Mouse (Mus musculus): ENCODE measurements around the gene Ep300. TPM values are rescaled to one million over a fixed set of nuclear protein-coding genes. Genes with fewer than 3 reads are reported as not detected.
"Not testable (repeated sequence)": the region's sequence is repeated elsewhere in the genome, so short reads cannot be mapped to it uniquely, and the experiment has no call there.

The Ep300 gene
- polyA plus RNA-seq, 1 experiment from 2014 or later = 9.9 TPM

GRCm38 (mm10) chr15:81586466-81586865 lies 1.3 kb downstream of the Ep300 start:
- peak overlapping the region; percentile 62 for H3K4me2 ChIP-seq (ENCODE audit: low read depth, low read length)
- peak overlapping the region; percentile 99 for H3K9ac ChIP-seq (ENCODE audit: low read depth, low read length)
- WGBS = under 1% methylated on average over 28 of the region's 28 CpGs
- H3K36me3 ChIP-seq (ENCODE audit: control insufficient read depth, insufficient read depth, low read length) = no peaks in the 10 kb centered on the region
- H3K4me3 ChIP-seq (ENCODE audit: low read length) = peak overlapping the region; percentile 79
- no peaks in the 10 kb centered on the region for H3K27me3 ChIP-seq (replicated peaks; ENCODE audit: control insufficient read depth, insufficient read depth, low read length)
- H3K4me1 ChIP-seq (ENCODE audit: control insufficient read depth, insufficient read depth, low read length) = peaks cover 6% of the 10 kb centered on the region; the same call in 1 of the 2 replicates
- ATAC-seq = no peak
- H3K9me3 ChIP-seq (ENCODE audit: control insufficient read depth, low read length) = no peaks in the 10 kb centered on the region
- peak overlapping the region; percentile 100 for H3K27ac ChIP-seq (ENCODE audit: low read length)

- H3K27ac ChIP-seq (ENCODE audit: low read length) = no peak overlapping the region
- peaks cover 6% of the 10 kb centered on the region; the same call in 1 of the 2 replicates for H3K4me1 ChIP-seq (ENCODE audit: control insufficient read depth, insufficient read depth, low read length)
- no peaks in the 10 kb centered on the region for H3K36me3 ChIP-seq (ENCODE audit: control insufficient read depth, insufficient read depth, low read length)
- peak overlapping the region; percentile 99 for H3K9ac ChIP-seq (ENCODE audit: low read depth, low read length)
- no peaks in the 10 kb centered on the region for H3K9me3 ChIP-seq (ENCODE audit: control insufficient read depth, low read length)
- ATAC-seq = no peak
- 44% methylated on average over 2 of the region's 2 CpGs for WGBS
- no peaks in the 10 kb centered on the region for H3K27me3 ChIP-seq (replicated peaks; ENCODE audit: control insufficient read depth, insufficient read depth, low read length)
- peak overlapping the region; percentile 79 for H3K4me3 ChIP-seq (ENCODE audit: low read length)
- peak overlapping the region; percentile 62 for H3K4me2 ChIP-seq (ENCODE audit: low read depth, low read length)
Observed at GRCm38 (mm10) chr15:81587686-81588085, 2.5 kb downstream of the Ep300 start.

GRCm38 (mm10) chr15:81594146-81594696 lies 9.1 kb downstream of the Ep300 start:
- ATAC-seq = no peak
- Histone ChIP-seq H3K4me2 (ENCODE audit: low read depth, low read length) (no peak overlapping the region), H3K27ac (ENCODE audit: low read length) (no peak overlapping the region), H3K9ac (ENCODE audit: low read depth, low read length) (no peak overlapping the region), H3K9me3 (ENCODE audit: control insufficient read depth, low read length) (no peaks in the 10 kb centered on the region), H3K36me3 (ENCODE audit: control insufficient read depth, insufficient read depth, low read length) (no peaks in the 10 kb centered on the region), H3K4me1 (ENCODE audit: control insufficient read depth, insufficient read depth, low read length) (0 out of 2 replicates have a peak, but pooled peaks cover 3% of the 10 kb centered on the region), H3K27me3 (replicated peaks; ENCODE audit: control insufficient read depth, insufficient read depth, low read length) (no peaks in the 10 kb centered on the region), H3K4me3 (ENCODE audit: low read length) (no peak overlapping the region)
- 90% methylated on average over 3 of the region's 3 CpGs for WGBS

- not testable (repeated sequence) for H3K9me3 ChIP-seq (ENCODE audit: control insufficient read depth, low read length); ATAC-seq; H3K4me3 ChIP-seq (ENCODE audit: low read length); H3K4me2 ChIP-seq (ENCODE audit: low read depth, low read length); H3K36me3 ChIP-seq (ENCODE audit: control insufficient read depth, insufficient read depth, low read length); H3K27ac ChIP-seq (ENCODE audit: low read length); H3K4me1 ChIP-seq (ENCODE audit: control insufficient read depth, insufficient read depth, low read length); H3K27me3 ChIP-seq (replicated peaks; ENCODE audit: control insufficient read depth, insufficient read depth, low read length); H3K9ac ChIP-seq (ENCODE audit: low read depth, low read length)
- WGBS = 86% methylated on average over 8 of the region's 8 CpGs
Observed at GRCm38 (mm10) chr15:81598742-81599141, 13.6 kb downstream of the Ep300 start.

GRCm38 (mm10) chr15:81605241-81605640 lies 20.1 kb downstream of the Ep300 start:
- ATAC-seq = no peak
- H3K36me3 ChIP-seq (ENCODE audit: control insufficient read depth, insufficient read depth, low read length) = peaks cover 8% of the 10 kb centered on the region
- WGBS = 74% methylated on average over 1 of the region's 1 CpGs

GRCm38 (mm10) chr15:81606634-81607033 lies 21.5 kb downstream of the Ep300 start:
- H3K4me1 ChIP-seq (ENCODE audit: control insufficient read depth, insufficient read depth, low read length) = no peaks in the 10 kb centered on the region
- H3K4me2 ChIP-seq (ENCODE audit: low read depth, low read length) = no peak overlapping the region
- no peak overlapping the region for H3K27ac ChIP-seq (ENCODE audit: low read length)
- H3K9ac ChIP-seq (ENCODE audit: low read depth, low read length) = no peak overlapping the region
- 76% methylated on average over 1 of the region's 1 CpGs for WGBS
- H3K36me3 ChIP-seq (ENCODE audit: control insufficient read depth, insufficient read depth, low read length) = peaks cover 3% of the 10 kb centered on the region; the same call in 1 of the 2 replicates
- no peak for ATAC-seq
- H3K9me3 ChIP-seq (ENCODE audit: control insufficient read depth, low read length) = no peaks in the 10 kb centered on the region
- H3K4me3 ChIP-seq (ENCODE audit: low read length) = no peak overlapping the region
- H3K27me3 ChIP-seq (replicated peaks; ENCODE audit: control insufficient read depth, insufficient read depth, low read length) = no peaks in the 10 kb centered on the region

More at GRCm38 (mm10) chr15:81605241-81605640, 20.1 kb downstream of the Ep300 start:
- no peaks in the 10 kb centered on the region for H3K4me1 ChIP-seq (ENCODE audit: control insufficient read depth, insufficient read depth, low read length)
- H3K27ac ChIP-seq (ENCODE audit: low read length) = no peak overlapping the region
- no peak overlapping the region for H3K4me2 ChIP-seq (ENCODE audit: low read depth, low read length)
- no peaks in the 10 kb centered on the region for H3K9me3 ChIP-seq (ENCODE audit: control insufficient read depth, low read length)
- H3K9ac ChIP-seq (ENCODE audit: low read depth, low read length) = no peak overlapping the region
- H3K27me3 ChIP-seq (replicated peaks; ENCODE audit: control insufficient read depth, insufficient read depth, low read length) = no peaks in the 10 kb centered on the region
- no peak overlapping the region for H3K4me3 ChIP-seq (ENCODE audit: low read length)

GRCm38 (mm10) chr15:81649516-81650455 lies 64.6 kb downstream of the Ep300 start:
- no peak overlapping the region for H3K27ac ChIP-seq (ENCODE audit: low read length)
- H3K4me3 ChIP-seq (ENCODE audit: low read length) = no peak overlapping the region
- no peaks in the 10 kb centered on the region for H3K9me3 ChIP-seq (ENCODE audit: control insufficient read depth, low read length)
- no peak overlapping the region for H3K9ac ChIP-seq (ENCODE audit: low read depth, low read length)
- H3K36me3 ChIP-seq (ENCODE audit: control insufficient read depth, insufficient read depth, low read length) = peaks cover 14% of the 10 kb centered on the region
- no peaks in the 10 kb centered on the region for H3K4me1 ChIP-seq (ENCODE audit: control insufficient read depth, insufficient read depth, low read length)
- H3K27me3 ChIP-seq (replicated peaks; ENCODE audit: control insufficient read depth, insufficient read depth, low read length) = no peaks in the 10 kb centered on the region
- ATAC-seq = no peak
- WGBS = 95% methylated on average over 8 of the region's 8 CpGs
- H3K4me2 ChIP-seq (ENCODE audit: low read depth, low read length) = no peak overlapping the region

GRCm38 (mm10) chr15:81650636-81651035 lies 65.5 kb downstream of the Ep300 start:
- H3K36me3 ChIP-seq (ENCODE audit: control insufficient read depth, insufficient read depth, low read length) = peaks cover 11% of the 10 kb centered on the region
- H3K9ac ChIP-seq (ENCODE audit: low read depth, low read length) = no peak overlapping the region
- no peak overlapping the region for H3K4me3 ChIP-seq (ENCODE audit: low read length)
- no peak overlapping the region for H3K4me2 ChIP-seq (ENCODE audit: low read depth, low read length)
- H3K27ac ChIP-seq (ENCODE audit: low read length) = no peak overlapping the region
- H3K9me3 ChIP-seq (ENCODE audit: control insufficient read depth, low read length) = no peaks in the 10 kb centered on the region
- no peaks in the 10 kb centered on the region for H3K27me3 ChIP-seq (replicated peaks; ENCODE audit: control insufficient read depth, insufficient read depth, low read length)
- 83% methylated on average over 7 of the region's 7 CpGs for WGBS
- ATAC-seq = no peak
- no peaks in the 10 kb centered on the region for H3K4me1 ChIP-seq (ENCODE audit: control insufficient read depth, insufficient read depth, low read length)

- no peak for ATAC-seq
- 0 out of 2 replicates have a peak, but pooled peaks cover 5% of the 10 kb centered on the region for H3K4me1 ChIP-seq (ENCODE audit: control insufficient read depth, insufficient read depth, low read length)
- H3K4me3 ChIP-seq (ENCODE audit: low read length) = no peak overlapping the region
- H3K27ac ChIP-seq (ENCODE audit: low read length) = no peak overlapping the region
- H3K9me3 ChIP-seq (ENCODE audit: control insufficient read depth, low read length) = no peaks in the 10 kb centered on the region
- no peak overlapping the region for H3K4me2 ChIP-seq (ENCODE audit: low read depth, low read length)
- H3K27me3 ChIP-seq (replicated peaks; ENCODE audit: control insufficient read depth, insufficient read depth, low read length) = no peaks in the 10 kb centered on the region
- no peaks in the 10 kb centered on the region for H3K36me3 ChIP-seq (ENCODE audit: control insufficient read depth, insufficient read depth, low read length)
- WGBS = 90% methylated on average over 2 of the region's 2 CpGs
- no peak overlapping the region for H3K9ac ChIP-seq (ENCODE audit: low read depth, low read length)
Observed at GRCm38 (mm10) chr15:81661701-81662100, 76.5 kb downstream of the Ep300 start.

All from intestine, embryonic 16.5 days (tissue).